Mouse (Mus musculus): ENCODE data around the gene Nanos3.

Nanos3 gene

GRCm38 (mm10) chr8:84127202-84127901 is 57.7 kb downstream of the Nanos3 start:
- in situ Hi-C loops (cut with MboI, MseI) = no loop called here

GRCm38 (mm10) chr8:84126742-84127141 is 58.3 kb downstream of the Nanos3 start:
- in situ Hi-C loops (cut with MboI, MseI) = no loop called here

GRCm38 (mm10) chr8:84125656-84126055 is 59.4 kb downstream of the Nanos3 start, which contains the start of gene Podnl1:
TSS of gene Podnl1 (plus strand) at chr8:84125989.
- in situ Hi-C loops (cut with MboI, MseI) = no loop called here
